Mouse (Mus musculus) testis, adult 10 weeks (tissue): ENCODE data around the gene Sgcg. TPM values are rescaled to one million over a fixed set of nuclear protein-coding genes. Genes with fewer than 3 reads are reported as not detected.

Experiments
- polyA plus RNA-seq: library from polyadenylated mRNA; stranded (reverse); fragments of 350-450 nt; fragmentation: Illumina TruSeq; extraction: RNeasy Lipid Tissue Mini Kit (QIAGEN cat#74804); gene quantifications from one replicate; pipeline ENCODE4 v1.2.3, GENCODE M21; 2014; ENCODE audit warnings: low read depth, low replicate concordance

The Sgcg gene
- 0.50 TPM for polyA plus RNA-seq

GRCm38 (mm10) chr14:61258352-61258751 is at the start of gene Sgcg:
Gene Sgcg (minus strand): TSS chr14:61258490.

Other genes starting within 250 kb of the Sgcg start
- gene Tnfrsf19, start 212.0 kb downstream of the Sgcg start, polyA plus RNA-seq, result 0.63 TPM
- 13.1 TPM for gene Sacs, start 120.0 kb downstream of the Sgcg start, polyA plus RNA-seq
- gene Arl11, start 51.3 kb upstream of the Sgcg start, polyA plus RNA-seq, result 9.6 TPM
- gene Ebpl, start 101.9 kb upstream of the Sgcg start, polyA plus RNA-seq, result 1.3 TPM
- gene Kpna3, start 181.4 kb upstream of the Sgcg start, polyA plus RNA-seq, result 68.2 TPM